Mouse (Mus musculus) macrophage (primary cell): ENCODE data around the gene Sult1a1. TPM values are rescaled to one million over a fixed set of nuclear protein-coding genes. Genes with fewer than 3 reads are reported as not detected.

Source experiments
- H3K27ac ChIP-seq: fragments of 350-480 bp; formaldehyde crosslinking; 2 replicates; pipeline ENCODE4 v1.9.0; 2021
- H3K36me3 ChIP-seq: fragments of 350-480 bp; formaldehyde crosslinking; 2 replicates; pipeline ENCODE4 v1.9.0; 2021; ENCODE audit errors: inconsistent target
- H3K4me3 ChIP-seq: fragments of 350-480 bp; formaldehyde crosslinking; 2 replicates; pipeline ENCODE4 v1.9.0; 2021; ENCODE audit errors: inconsistent target
- H3K79me2 ChIP-seq: fragments of 350-480 bp; formaldehyde crosslinking; 2 replicates; pipeline ENCODE4 v1.9.0; 2021; ENCODE audit errors: inconsistent target
- WGBS: methylation state at CpG from one replicate; pipeline ENCODE4 v1.1.7; 2026; ENCODE audit warnings: inconsistent platforms; ENCODE audit not compliant: missing documents; 5-methylcytosine and 5-hydroxymethylcytosine counted together
- polyA plus RNA-seq: library from polyadenylated mRNA; stranded (reverse); fragments of 250-400 nt; gene quantifications from 3 replicates; pipeline ENCODE4 v1.2.4, GENCODE M21; 2018; ENCODE audit warnings: inconsistent platforms
- total RNA-seq, 78 experiments: library from RNA; depleted of rRNA; stranded (reverse); fragments of 250-400 nt; gene quantifications; 1 replicate in 9 of 78; 2 replicates in 24 of 78; 3 replicates in 43 of 78; 4 replicates in 2 of 78; pipeline ENCODE4 v1.2.4; 2018; ENCODE audit warnings: inconsistent platforms in 56 of 78

Sult1a1 gene
- 1 to 10 TPM in 20 of 26 experiments, under 1 TPM in 3, not detected in 3; 0.74 to 6.1 (median 1.8) TPM for total RNA-seq (2018; cell fraction: chromatin; rRNA removed)
- 1 to 10 TPM in 25 of 26 experiments, under 1 TPM in 1; 0.95 to 8.6 (median 3.4) TPM for total RNA-seq (2018; cell fraction: cytosol; rRNA removed)
- 1 to 10 TPM in 16 of 26 experiments, under 1 TPM in 7, not detected in 3; 0.36 to 8.6 (median 1.5) TPM for total RNA-seq (2018; cell fraction: nucleus; rRNA removed)
- 1.7 to 8.8 TPM (median 7.5 TPM) in 3 replicates for polyA plus RNA-seq

- H3K36me3 ChIP-seq: peaks cover 16% of the 10 kb centered on the region; the same call in 1 of the 2 replicates
- H3K27ac ChIP-seq: no peak within 1 kb of the TSS
- H3K79me2 ChIP-seq: no peaks in the 10 kb centered on the region
- no peak within 1 kb of the TSS for H3K4me3 ChIP-seq
- 50% methylated on average over 1 of the region's 1 CpGs for WGBS
These were observed at the start of gene Sult1a1 for GRCm38 (mm10) chr7:126676207-126676606. Sult1a1 (minus strand) TSS chr7:126676432.

DNA sequence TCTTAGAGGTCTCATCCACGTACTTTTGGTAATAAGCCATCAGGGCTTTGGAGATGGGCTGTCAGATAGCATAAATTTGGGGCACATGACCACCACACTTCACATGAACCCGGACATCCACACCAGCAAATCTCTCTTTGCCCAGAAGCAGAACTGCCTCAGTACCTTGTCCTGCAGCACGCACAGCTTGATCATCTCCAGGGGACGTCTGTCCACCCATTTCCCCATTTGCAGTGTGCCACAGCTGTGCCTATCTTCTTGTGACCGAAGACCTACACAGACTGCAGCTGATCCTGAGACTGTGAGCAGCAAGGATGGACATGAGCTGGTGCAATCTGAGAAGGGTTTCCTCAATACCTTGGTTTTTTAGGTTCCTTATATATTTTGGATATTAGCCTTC, 49.4 kb upstream of the Sult1a1 start:
- Histone ChIP-seq H3K79me2 (no peaks in the 10 kb centered on the region), H3K4me3 (no peak overlapping the region; the same call in 1 of the 2 replicates), H3K27ac (peak overlapping the region; percentile 41), H3K36me3 (no peaks in the 10 kb centered on the region)
- 26% methylated on average over 5 of the region's 5 CpGs for WGBS

DNA sequence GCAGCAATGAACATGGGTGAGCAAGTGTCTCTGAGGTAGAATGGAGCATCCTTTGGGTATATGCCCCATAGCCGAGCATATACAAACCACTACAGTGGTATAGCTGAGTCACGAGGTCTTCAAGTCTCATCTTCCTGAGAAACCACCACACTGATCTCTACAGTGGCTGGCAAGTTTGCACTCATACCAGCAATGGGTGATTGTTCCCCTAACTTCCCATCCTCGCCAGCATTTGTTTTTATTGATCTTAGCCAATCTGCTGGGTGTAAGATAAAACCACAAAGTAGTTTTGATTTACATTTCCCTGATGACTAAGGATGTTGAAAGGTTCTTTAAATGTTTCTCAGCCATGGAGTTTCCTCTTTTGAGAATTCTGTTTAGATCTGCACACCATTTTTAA, 48.8 kb upstream of the Sult1a1 start:
- Histone ChIP-seq H3K27ac (peak overlapping the region; percentile 41), H3K79me2 (no peaks in the 10 kb centered on the region), H3K4me3 (no peak overlapping the region; the same call in 1 of the 2 replicates), H3K36me3 (no peaks in the 10 kb centered on the region)
- WGBS: 0% methylated on average over 3 of the region's 3 CpGs

- WGBS: 63% methylated on average over 13 of the region's 13 CpGs
- Histone ChIP-seq H3K79me2 (no peaks in the 10 kb centered on the region), H3K36me3 (no peaks in the 10 kb centered on the region), H3K4me3 (no peak overlapping the region), H3K27ac (no peak overlapping the region)
These were observed 45.4 kb upstream of the Sult1a1 start for GRCm38 (mm10) chr7:126721635-126722034.

GRCm38 (mm10) chr7:126718787-126719337, 42.6 kb upstream of the Sult1a1 start:
- WGBS: 90% methylated on average over 5 of the region's 5 CpGs

GRCm38 (mm10) chr7:126717566-126717965, 41.3 kb upstream of the Sult1a1 start:
- Histone ChIP-seq H3K79me2 (no peaks in the 10 kb centered on the region), H3K27ac (no peak overlapping the region), H3K36me3 (no peaks in the 10 kb centered on the region), H3K4me3 (no peak overlapping the region)
- WGBS: 92% methylated on average over 3 of the region's 3 CpGs

More at GRCm38 (mm10) chr7:126718787-126719337, 42.6 kb upstream of the Sult1a1 start:
- Histone ChIP-seq H3K4me3 (no peak overlapping the region), H3K36me3 (no peaks in the 10 kb centered on the region), H3K79me2 (no peaks in the 10 kb centered on the region), H3K27ac (no peak overlapping the region)

GRCm38 (mm10) chr7:126715679-126716078, 39.4 kb upstream of the Sult1a1 start:
- Histone ChIP-seq H3K79me2 (no peaks in the 10 kb centered on the region), H3K4me3 (no peak overlapping the region), H3K36me3 (no peaks in the 10 kb centered on the region), H3K27ac (no peak overlapping the region)
- WGBS: 98% methylated on average over 3 of the region's 4 CpGs

DNA sequence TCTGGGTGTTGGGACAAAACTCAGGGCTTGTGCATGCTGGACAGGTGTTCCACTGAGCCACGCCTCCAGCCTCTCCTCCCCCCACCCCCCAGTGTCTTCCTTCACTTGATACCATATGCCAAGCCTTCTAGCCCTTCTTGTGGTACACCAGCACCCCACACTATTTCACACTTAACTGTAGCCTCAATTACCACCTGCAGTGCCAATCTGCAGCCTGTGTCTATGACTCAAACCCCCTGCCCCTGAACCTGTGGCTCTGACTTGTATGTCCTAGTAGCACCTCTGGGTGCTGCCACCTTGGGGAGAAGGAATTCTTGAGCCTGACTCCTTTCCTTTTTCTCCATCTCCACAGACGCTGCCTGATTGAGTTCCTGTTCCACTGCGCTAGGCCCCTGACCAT, 35.7 kb upstream of the Sult1a1 start:
- H3K4me3 ChIP-seq: no peak overlapping the region
- H3K79me2 ChIP-seq: no peaks in the 10 kb centered on the region
- no peak overlapping the region for H3K27ac ChIP-seq
- no peaks in the 10 kb centered on the region for H3K36me3 ChIP-seq
- 86% methylated on average over 3 of the region's 3 CpGs for WGBS

DNA sequence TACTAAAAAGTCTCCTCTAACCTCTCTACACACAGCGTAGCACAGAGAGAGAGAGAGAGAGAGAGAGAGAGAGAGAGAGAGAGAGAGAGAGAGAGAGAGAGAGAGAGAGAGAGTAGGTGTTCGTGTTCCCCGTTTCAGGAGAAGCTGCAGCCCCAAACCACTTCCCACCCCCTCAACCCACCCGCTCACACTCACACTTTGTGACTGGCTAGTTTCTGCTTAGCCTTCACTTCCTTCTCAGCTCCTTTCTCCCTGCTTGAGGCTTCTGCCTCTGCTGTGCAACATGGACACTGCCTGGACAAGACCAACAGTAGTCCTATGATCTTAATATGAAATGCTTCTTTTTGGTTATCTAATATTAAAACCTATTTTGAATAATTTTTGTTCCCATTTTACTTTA, 34.0 kb upstream of the Sult1a1 start:
- H3K27ac ChIP-seq: no peak overlapping the region
- no peak overlapping the region for H3K4me3 ChIP-seq
- WGBS: 39% methylated on average over 4 of the region's 4 CpGs
- H3K36me3 ChIP-seq: no peaks in the 10 kb centered on the region
- no peaks in the 10 kb centered on the region for H3K79me2 ChIP-seq

GRCm38 (mm10) chr7:126708175-126708952, 32.1 kb upstream of the Sult1a1 start:
- no peak overlapping the region for H3K4me3 ChIP-seq
- H3K27ac ChIP-seq: no peak overlapping the region
- 93% methylated on average over 10 of the region's 10 CpGs for WGBS
- H3K36me3 ChIP-seq: no peaks in the 10 kb centered on the region
- H3K79me2 ChIP-seq: peaks cover 12% of the 10 kb centered on the region

- Histone ChIP-seq H3K79me2 (peaks cover 20% of the 10 kb centered on the region), H3K36me3 (no peaks in the 10 kb centered on the region), H3K4me3 (no peak within 1 kb of the TSS), H3K27ac (0 out of 2 replicates have a peak within 1 kb of the TSS, but pooled peaks have one; percentile 8)
- 70% methylated on average over 12 of the region's 19 CpGs for WGBS
These were observed 31.4 kb upstream of the Sult1a1 start, which contains the start of gene Coro1a for GRCm38 (mm10) chr7:126707442-126708174. Coro1a (minus strand) TSS chr7:126707787.

DNA sequence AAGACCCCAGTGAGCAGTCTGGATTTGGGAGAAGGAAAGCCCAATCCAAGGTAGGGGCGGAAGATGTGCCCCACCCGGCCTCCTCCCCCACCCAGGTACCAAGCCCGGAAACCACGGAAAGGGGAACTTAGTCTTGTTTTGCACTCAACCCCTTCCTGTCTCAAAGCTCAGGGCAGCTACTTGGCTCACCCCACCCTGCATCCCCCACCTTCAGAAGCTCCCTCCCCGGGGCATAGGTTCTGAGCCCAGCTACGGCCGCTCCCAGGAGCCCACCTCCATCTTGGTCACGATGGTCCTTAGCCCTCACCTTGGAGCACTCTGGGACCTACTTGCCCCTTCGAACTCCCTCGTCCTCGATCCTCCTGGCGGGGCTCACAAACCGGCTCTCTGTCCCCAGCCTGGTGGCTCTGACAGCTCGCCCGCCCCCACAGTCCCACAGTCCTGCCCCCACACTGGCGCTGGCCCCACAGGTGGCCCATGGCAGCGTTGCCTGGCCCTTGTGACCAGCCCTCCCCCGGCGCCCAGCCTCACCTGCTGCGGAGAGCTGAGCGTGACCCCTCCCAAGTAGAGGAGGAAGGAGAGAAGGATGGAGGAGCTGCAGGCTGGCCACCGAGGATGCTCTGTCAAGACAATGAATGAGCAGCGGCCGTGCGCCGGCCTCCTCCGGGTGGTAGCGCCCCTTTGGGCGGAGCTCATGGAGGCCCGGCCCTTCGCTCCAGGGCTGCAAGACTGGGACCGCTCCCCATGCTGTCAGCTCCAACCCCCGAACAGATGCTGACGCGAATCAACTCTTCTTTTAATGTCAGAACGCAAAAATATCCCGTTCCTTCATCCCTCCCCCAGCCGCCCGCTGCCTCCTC, 28.1 kb upstream of the Sult1a1 start:
- Histone ChIP-seq H3K27ac (peak overlapping the region; percentile 98), H3K36me3 (peaks cover 16% of the 10 kb centered on the region), H3K4me3 (peak overlapping the region; percentile 93), H3K79me2 (peaks cover 52% of the 10 kb centered on the region)
- under 1% methylated on average over 38 of the region's 39 CpGs for WGBS

- WGBS: 2% methylated on average over 7 of the region's 7 CpGs
- H3K79me2 ChIP-seq: peaks cover 59% of the 10 kb centered on the region
- H3K4me3 ChIP-seq: peak overlapping the region; percentile 93
- peak overlapping the region; percentile 98 for H3K27ac ChIP-seq
- peaks cover 23% of the 10 kb centered on the region for H3K36me3 ChIP-seq
These were observed 27.5 kb upstream of the Sult1a1 start for GRCm38 (mm10) chr7:126703757-126704077.
